Mouse (Mus musculus): ENCODE data around the gene Cyp26a1. TPM values are rescaled to one million over a fixed set of nuclear protein-coding genes. Genes with fewer than 3 reads are reported as not detected.

Cyp26a1 gene
- polyA plus RNA-seq, 1 experiment from 2014 or later: 8.3 TPM

- Histone ChIP-seq H3K4me1 (peaks cover 45% of the 10 kb centered on the region), H3K4me3 (peak overlapping the region; percentile 27), H3K9me3 (no peaks in the 10 kb centered on the region), H3K27me3 (ENCODE audit: poor library complexity, severe bottlenecking) (peaks cover 100% of the 10 kb centered on the region), H3K27ac (no peak overlapping the region), H3K36me3 (replicated peaks) (no peaks in the 10 kb centered on the region)
- 2% methylated on average over 62 of the region's 62 CpGs for WGBS
- peak; percentile 49 for DNase-seq (ENCODE audit: extremely low spot score, low spot score)
Measured at GRCm38 (mm10) chr19:37686941-37687850, 10.4 kb upstream of the Cyp26a1 start.

GRCm38 (mm10) chr19:37689478-37689877 is 8.1 kb upstream of the Cyp26a1 start:
- no peak overlapping the region for H3K27ac ChIP-seq
- 45% methylated on average over 5 of the region's 5 CpGs for WGBS
- H3K4me3 ChIP-seq: no peak overlapping the region
- H3K9me3 ChIP-seq: no peaks in the 10 kb centered on the region
- no peaks in the 10 kb centered on the region for H3K36me3 ChIP-seq (replicated peaks)
- DNase-seq (ENCODE audit: extremely low spot score, low spot score): no peak
- peaks cover 100% of the 10 kb centered on the region for H3K27me3 ChIP-seq (ENCODE audit: poor library complexity, severe bottlenecking)
- peaks cover 54% of the 10 kb centered on the region for H3K4me1 ChIP-seq

- WGBS: 2% methylated on average over 29 of the region's 29 CpGs
- no peaks in the 10 kb centered on the region for H3K36me3 ChIP-seq (replicated peaks)
- no peak overlapping the region for H3K27ac ChIP-seq
- DNase-seq (ENCODE audit: extremely low spot score, low spot score): peak; percentile 60
- no peaks in the 10 kb centered on the region for H3K9me3 ChIP-seq
- H3K4me3 ChIP-seq: peak overlapping the region; percentile 34
- H3K27me3 ChIP-seq (ENCODE audit: poor library complexity, severe bottlenecking): peaks cover 100% of the 10 kb centered on the region
- peaks cover 49% of the 10 kb centered on the region for H3K4me1 ChIP-seq
Measured at GRCm38 (mm10) chr19:37690716-37691115, 6.9 kb upstream of the Cyp26a1 start.

GRCm38 (mm10) chr19:37692879-37693278 is 4.7 kb upstream of the Cyp26a1 start:
- H3K9me3 ChIP-seq: no peaks in the 10 kb centered on the region
- peak; percentile 65 for DNase-seq (ENCODE audit: extremely low spot score, low spot score)
- no peak overlapping the region for H3K27ac ChIP-seq
- no peaks in the 10 kb centered on the region for H3K36me3 ChIP-seq (replicated peaks)
- H3K4me3 ChIP-seq: peak overlapping the region; percentile 47
- WGBS: under 1% methylated on average over 40 of the region's 40 CpGs
- peaks cover 100% of the 10 kb centered on the region for H3K27me3 ChIP-seq (ENCODE audit: poor library complexity, severe bottlenecking)
- H3K4me1 ChIP-seq: peaks cover 51% of the 10 kb centered on the region

GRCm38 (mm10) chr19:37695146-37695545 is 2.5 kb upstream of the Cyp26a1 start:
- Histone ChIP-seq H3K4me1 (peaks cover 65% of the 10 kb centered on the region), H3K9me3 (no peaks in the 10 kb centered on the region), H3K27me3 (ENCODE audit: poor library complexity, severe bottlenecking) (peaks cover 100% of the 10 kb centered on the region), H3K36me3 (replicated peaks) (no peaks in the 10 kb centered on the region), H3K4me3 (no peak overlapping the region; the same call in 1 of the 2 replicates), H3K27ac (no peak overlapping the region)
- 29% methylated on average over 13 of the region's 13 CpGs for WGBS
- no peak for DNase-seq (ENCODE audit: extremely low spot score, low spot score)

- no peaks in the 10 kb centered on the region for H3K36me3 ChIP-seq (replicated peaks)
- peaks cover 100% of the 10 kb centered on the region for H3K27me3 ChIP-seq (ENCODE audit: poor library complexity, severe bottlenecking)
- no peaks in the 10 kb centered on the region for H3K9me3 ChIP-seq
- H3K4me1 ChIP-seq: peaks cover 59% of the 10 kb centered on the region
- DNase-seq (ENCODE audit: extremely low spot score, low spot score): peak; percentile 47
- H3K4me3 ChIP-seq: peak overlapping the region; percentile 47
- no peak overlapping the region for H3K27ac ChIP-seq
- WGBS: 3% methylated on average over 42 of the region's 42 CpGs
Measured at GRCm38 (mm10) chr19:37695762-37696602, 1.6 kb upstream of the Cyp26a1 start.

- WGBS: 3% methylated on average over 22 of the region's 22 CpGs
- peak overlapping the region; percentile 47 for H3K4me3 ChIP-seq
- no peak overlapping the region for H3K27ac ChIP-seq
- peaks cover 57% of the 10 kb centered on the region for H3K4me1 ChIP-seq
- no peaks in the 10 kb centered on the region for H3K36me3 ChIP-seq (replicated peaks)
- H3K9me3 ChIP-seq: no peaks in the 10 kb centered on the region
- DNase-seq (ENCODE audit: extremely low spot score, low spot score): no peak
- peaks cover 100% of the 10 kb centered on the region for H3K27me3 ChIP-seq (ENCODE audit: poor library complexity, severe bottlenecking)
Measured at GRCm38 (mm10) chr19:37696603-37697334, 829 bp upstream of the Cyp26a1 start.

GRCm38 (mm10) chr19:37697335-37697636 is 312 bp upstream of the Cyp26a1 start:
- no peak overlapping the region for H3K27ac ChIP-seq
- H3K9me3 ChIP-seq: no peaks in the 10 kb centered on the region
- DNase-seq (ENCODE audit: extremely low spot score, low spot score): no peak
- peaks cover 55% of the 10 kb centered on the region for H3K4me1 ChIP-seq
- peak overlapping the region; percentile 47 for H3K4me3 ChIP-seq
- no peaks in the 10 kb centered on the region for H3K36me3 ChIP-seq (replicated peaks)
- under 1% methylated on average over 18 of the region's 18 CpGs for WGBS
- H3K27me3 ChIP-seq (ENCODE audit: poor library complexity, severe bottlenecking): peaks cover 100% of the 10 kb centered on the region

- peaks cover 43% of the 10 kb centered on the region for H3K4me1 ChIP-seq
- H3K27me3 ChIP-seq (ENCODE audit: poor library complexity, severe bottlenecking): peaks cover 100% of the 10 kb centered on the region
- no peaks in the 10 kb centered on the region for H3K9me3 ChIP-seq
- peak overlapping the region; percentile 47 for H3K4me3 ChIP-seq
- under 1% methylated on average over 63 of the region's 63 CpGs for WGBS
- no peaks in the 10 kb centered on the region for H3K36me3 ChIP-seq (replicated peaks)
- DNase-seq (ENCODE audit: extremely low spot score, low spot score): peak; percentile 35
- no peak overlapping the region; the same call in 1 of the 2 replicates for H3K27ac ChIP-seq
Measured at GRCm38 (mm10) chr19:37698273-37699160, 919 bp downstream of the Cyp26a1 start.

GRCm38 (mm10) chr19:37699711-37700110 is 2.1 kb downstream of the Cyp26a1 start:
- DNase-seq (ENCODE audit: extremely low spot score, low spot score): no peak
- no peak overlapping the region for H3K4me3 ChIP-seq
- H3K36me3 ChIP-seq (replicated peaks): no peaks in the 10 kb centered on the region
- peaks cover 43% of the 10 kb centered on the region for H3K4me1 ChIP-seq
- WGBS: 20% methylated on average over 9 of the region's 9 CpGs
- peaks cover 100% of the 10 kb centered on the region for H3K27me3 ChIP-seq (ENCODE audit: poor library complexity, severe bottlenecking)
- no peak overlapping the region for H3K27ac ChIP-seq
- no peaks in the 10 kb centered on the region for H3K9me3 ChIP-seq

- WGBS: 79% methylated on average over 21 of the region's 21 CpGs
- H3K27ac ChIP-seq: no peak overlapping the region
- no peak for DNase-seq (ENCODE audit: extremely low spot score, low spot score)
- no peak overlapping the region for H3K4me3 ChIP-seq
- H3K9me3 ChIP-seq: no peaks in the 10 kb centered on the region
- H3K4me1 ChIP-seq: peaks cover 18% of the 10 kb centered on the region
- peaks cover 97% of the 10 kb centered on the region for H3K27me3 ChIP-seq (ENCODE audit: poor library complexity, severe bottlenecking)
- no peaks in the 10 kb centered on the region for H3K36me3 ChIP-seq (replicated peaks)
Measured at GRCm38 (mm10) chr19:37702377-37703076, 4.9 kb downstream of the Cyp26a1 start.
